Mouse (Mus musculus) embryonic facial prominence, embryonic 14.5 days (tissue): ENCODE measurements at regions not wholly inside any gene's neighbourhood (a gene's known extent, or its start where the extent isn't known, plus 50 kb on each side); places are given as distances from the start of the nearest gene placed in this dataset.
"Not testable (repeated sequence)": the region's sequence is repeated elsewhere in the genome, so short reads cannot be mapped to it uniquely, and the experiment has no call there.

Experiments
- ATAC-seq: fragments of 200-750 bp; cut with Nextera tagmentation; 2 replicates; pipeline ENCODE4 v1.8.0; 2017; ENCODE audit warnings: low read depth, moderate number of reproducible peaks, moderate TSS enrichment
- DNase-seq: peaks from one replicate; pipeline ENCODE4 v3.0.0-alpha.2; 2015; ENCODE audit warnings: low spot score
- H3K27ac ChIP-seq: fragments of 300-500 bp; sonication (generic); replicated peaks from 2 replicates; pipeline ENCODE4 v1.5.1; 2014; ENCODE audit warnings: low read depth, mild to moderate bottlenecking, low read length, moderate library complexity
- H3K27me3 ChIP-seq: fragments of 300-500 bp; sonication (generic); replicated peaks from 2 replicates; pipeline ENCODE4 v1.6.1; 2014; ENCODE audit warnings: low read length; ENCODE audit not compliant: control insufficient read depth, insufficient read depth
- H3K36me3 ChIP-seq: fragments of 300-500 bp; sonication (generic); 2 replicates; pipeline ENCODE4 v1.6.1; 2014; ENCODE audit warnings: low read length, mixed read lengths; ENCODE audit not compliant: control insufficient read depth, insufficient read depth
- H3K4me1 ChIP-seq: fragments of 300-500 bp; sonication (generic); 2 replicates; pipeline ENCODE4 v1.6.1; 2014; ENCODE audit warnings: antibody characterized with exemption, low read length; ENCODE audit not compliant: control insufficient read depth, insufficient read depth
- H3K4me2 ChIP-seq: fragments of 300-500 bp; sonication (generic); 2 replicates; pipeline ENCODE4 v1.6.1; 2014; ENCODE audit warnings: low read depth, mild to moderate bottlenecking, low read length, moderate library complexity, mixed read lengths
- H3K4me3 ChIP-seq: fragments of 300-500 bp; sonication (generic); 2 replicates; pipeline ENCODE4 v1.5.1; 2014; ENCODE audit warnings: low read depth, mild to moderate bottlenecking, low read length
- H3K9ac ChIP-seq: fragments of 300-500 bp; sonication (generic); 2 replicates; pipeline ENCODE4 v1.6.1; 2014; ENCODE audit warnings: low read depth, mild to moderate bottlenecking, low read length, moderate library complexity, mixed read lengths
- H3K9me3 ChIP-seq: fragments of 300-500 bp; sonication (generic); 2 replicates; pipeline ENCODE4 v1.6.1; 2016; ENCODE audit warnings: low read length; ENCODE audit not compliant: control insufficient read depth
- WGBS: fragments of 180-500 bp; shearing (Covaris S2); extraction: QIAGEN DNeasy Blood & Tissue Kit; methylation state at CpG from one replicate; pipeline ENCODE4 v1.1.7; 2014; 5-methylcytosine and 5-hydroxymethylcytosine counted together

DNA sequence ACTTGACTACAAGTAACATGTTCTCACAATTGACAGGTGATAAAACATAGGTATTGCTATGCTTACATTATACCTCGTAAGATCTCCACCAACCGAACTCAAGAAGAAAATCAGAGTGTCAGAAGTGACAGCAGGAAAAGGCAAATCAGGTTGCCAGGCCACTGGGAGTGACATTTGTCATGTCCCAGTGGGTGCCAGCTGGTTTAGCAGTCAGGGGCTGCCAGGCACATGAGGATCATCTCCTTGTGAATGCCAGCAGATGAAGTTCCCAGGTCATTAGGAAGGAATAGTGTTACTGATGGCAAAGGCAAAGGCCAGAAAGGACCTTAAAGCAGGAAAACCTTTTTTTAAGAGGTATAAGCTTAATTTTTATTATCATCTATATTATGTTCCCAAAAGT, 1711.7 kb downstream of the Pla2g4a start:
- no peak for ATAC-seq
- H3K9me3 ChIP-seq: no peaks in the 10 kb centered on the region
- 87% methylated on average over 2 of the region's 2 CpGs for WGBS
- H3K27me3 ChIP-seq: no peaks in the 10 kb centered on the region
- no peak for DNase-seq
- no peak overlapping the region for H3K9ac ChIP-seq
- H3K4me1 ChIP-seq: no peaks in the 10 kb centered on the region
- H3K27ac ChIP-seq: no peak overlapping the region
- H3K4me2 ChIP-seq: no peak overlapping the region
- H3K36me3 ChIP-seq: no peaks in the 10 kb centered on the region
- no peak overlapping the region for H3K4me3 ChIP-seq

GRCm38 (mm10) chr1:148246661-148247060, 1714.4 kb downstream of the Pla2g4a start:
- Histone ChIP-seq H3K4me2 (no peak overlapping the region), H3K36me3 (no peaks in the 10 kb centered on the region), H3K9me3 (no peaks in the 10 kb centered on the region), H3K27ac (no peak overlapping the region), H3K27me3 (no peaks in the 10 kb centered on the region), H3K4me1 (no peaks in the 10 kb centered on the region), H3K9ac (no peak overlapping the region), H3K4me3 (no peak overlapping the region)
- 68% methylated on average over 2 of the region's 2 CpGs for WGBS
- DNase-seq (peak; percentile 7), ATAC-seq (no peak)

DNA sequence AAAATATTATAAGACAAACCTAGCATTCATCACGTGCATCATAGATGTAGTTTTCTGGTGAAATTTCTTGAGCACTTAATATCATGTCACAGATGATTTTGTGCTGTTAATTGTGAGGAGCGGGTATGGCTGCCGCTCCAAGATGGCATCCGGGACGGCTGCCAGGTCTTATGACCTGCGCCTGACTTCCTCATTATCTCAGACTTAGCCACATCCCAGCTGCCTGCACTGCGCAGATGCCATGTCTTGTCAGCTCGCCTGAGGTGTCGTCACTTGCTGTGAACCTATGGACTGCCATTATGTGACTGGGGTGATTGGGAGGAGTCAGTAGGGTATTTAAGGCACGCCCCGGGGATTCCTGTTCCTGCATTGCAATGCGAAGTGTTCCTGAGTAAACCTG, 1732.8 kb downstream of the Brinp3 start:
- not testable (repeated sequence) for H3K4me1 ChIP-seq, H3K9ac ChIP-seq, DNase-seq, H3K36me3 ChIP-seq, H3K4me2 ChIP-seq, H3K4me3 ChIP-seq, ATAC-seq, H3K27me3 ChIP-seq, H3K27ac ChIP-seq, H3K9me3 ChIP-seq
- 85% methylated on average over 12 of the region's 12 CpGs for WGBS
